Mouse (Mus musculus): ENCODE results near the gene Eps15.
"Not testable (repeated sequence)": the region's sequence is repeated elsewhere in the genome, so short reads cannot be mapped to it uniquely, and the experiment has no call there.

- TF ChIP-seq CTCF (IDR thresholded peaks at IDR 0.05; ENCODE audit: control insufficient read depth, insufficient read depth, insufficient replicate concordance, low read depth, low read length); POLR2A (IDR thresholded peaks at IDR 0.05; ENCODE audit: control insufficient read depth, low read depth, low read length): not testable (repeated sequence)
Measured at GRCm38 (mm10) chr4:109404908-109405307, 124.8 kb downstream of the Eps15 start.

Data from testis, adult 2 months (tissue).